Mouse (Mus musculus) forebrain, embryonic 12.5 days (tissue): ENCODE data around the gene Bloc1s4. TPM values are rescaled to one million over a fixed set of nuclear protein-coding genes. Genes with fewer than 3 reads are reported as not detected.

ENCODE experiments used
- ATAC-seq: fragments of 200-750 bp; cut with Nextera tagmentation; 2 replicates; pipeline ENCODE4 v1.8.0; 2017; ENCODE audit warnings: moderate TSS enrichment; ENCODE audit not compliant: low FRiP score
- H3K27ac ChIP-seq: fragments of 300-500 bp; sonication (generic); 2 replicates; pipeline ENCODE4 v1.5.1; 2016; ENCODE audit warnings: mild to moderate bottlenecking
- H3K27me3 ChIP-seq: fragments of 300-500 bp; sonication (generic); 2 replicates; pipeline ENCODE4 v1.6.1; 2016; ENCODE audit warnings: mild to moderate bottlenecking
- H3K36me3 ChIP-seq: fragments of 300-500 bp; sonication (generic); replicated peaks from 2 replicates; pipeline ENCODE4 v1.6.1; 2016; ENCODE audit warnings: mild to moderate bottlenecking
- H3K4me1 ChIP-seq: fragments of 300-500 bp; sonication (generic); 2 replicates; pipeline ENCODE4 v1.6.1; 2016
- H3K4me2 ChIP-seq: fragments of 300-500 bp; sonication (generic); 2 replicates; pipeline ENCODE4 v1.6.1; 2016; ENCODE audit warnings: mild to moderate bottlenecking, moderate library complexity
- H3K4me3 ChIP-seq: fragments of 300-500 bp; sonication (generic); replicated peaks from 2 replicates; pipeline ENCODE4 v1.5.1; 2016; ENCODE audit warnings: mild to moderate bottlenecking
- H3K9ac ChIP-seq: fragments of 300-500 bp; sonication (generic); 2 replicates; pipeline ENCODE4 v1.6.1; 2016; ENCODE audit warnings: mild to moderate bottlenecking
- H3K9me3 ChIP-seq: fragments of 300-500 bp; sonication (generic); 2 replicates; pipeline ENCODE4 v1.6.1; 2016
- WGBS: fragments of 180-500 bp; shearing (Covaris S2); methylation state at CpG from one replicate; pipeline ENCODE4 v1.1.7; 2016; 5-methylcytosine and 5-hydroxymethylcytosine counted together
- polyA plus RNA-seq: library from polyadenylated mRNA; unstranded; fragments of >200 nt; fragmentation: Nextera tagmentation; extraction: Ambion mirVana; gene quantifications from 2 replicates; pipeline ENCODE4 v1.2.1, GENCODE M21; 2016

Bloc1s4 gene
- polyA plus RNA-seq, 1 experiment from 2014 or later, result 25.3 TPM

GRCm38 (mm10) chr5:36712553-36713534 lies 35.6 kb downstream of the Bloc1s4 start:
- no peak overlapping the region for H3K27ac ChIP-seq
- H3K9ac ChIP-seq, result peak overlapping the region; percentile 48
- ATAC-seq, result peak; percentile 70; the same call in 1 of the 2 replicates
- peak overlapping the region; percentile 30 for H3K4me3 ChIP-seq
- no peaks in the 10 kb centered on the region for H3K36me3 ChIP-seq
- peaks cover 12% of the 10 kb centered on the region for H3K4me1 ChIP-seq
- WGBS, result 10% methylated on average over 31 of the region's 31 CpGs
- peaks cover 9% of the 10 kb centered on the region; the same call in 1 of the 2 replicates for H3K27me3 ChIP-seq
- H3K9me3 ChIP-seq, result no peaks in the 10 kb centered on the region
- peak overlapping the region; percentile 52 for H3K4me2 ChIP-seq

GRCm38 (mm10) chr5:36711863-36712262 lies 36.6 kb downstream of the Bloc1s4 start:
- Histone ChIP-seq H3K36me3 (no peaks in the 10 kb centered on the region), H3K27ac (no peak overlapping the region), H3K27me3 (peaks cover 9% of the 10 kb centered on the region; the same call in 1 of the 2 replicates), H3K4me3 (no peak overlapping the region), H3K4me1 (peaks cover 12% of the 10 kb centered on the region), H3K4me2 (no peak overlapping the region), H3K9ac (no peak overlapping the region), H3K9me3 (no peaks in the 10 kb centered on the region)
- no peak for ATAC-seq
- WGBS, result 39% methylated on average over 5 of the region's 5 CpGs

- H3K36me3 ChIP-seq, result no peaks in the 10 kb centered on the region
- no peak overlapping the region for H3K4me3 ChIP-seq
- H3K27me3 ChIP-seq, result no peaks in the 10 kb centered on the region
- no peaks in the 10 kb centered on the region for H3K4me1 ChIP-seq
- H3K27ac ChIP-seq, result no peak overlapping the region
- ATAC-seq, result no peak
- H3K9me3 ChIP-seq, result no peaks in the 10 kb centered on the region
- H3K4me2 ChIP-seq, result no peak overlapping the region
- H3K9ac ChIP-seq, result no peak overlapping the region
- 86% methylated on average over 5 of the region's 5 CpGs for WGBS
These were observed 42.7 kb downstream of the Bloc1s4 start for GRCm38 (mm10) chr5:36705792-36706191.

GRCm38 (mm10) chr5:36705390-36705789 lies 43.1 kb downstream of the Bloc1s4 start:
- no peaks in the 10 kb centered on the region for H3K36me3 ChIP-seq
- 90% methylated on average over 5 of the region's 5 CpGs for WGBS
- no peak for ATAC-seq

GRCm38 (mm10) chr5:36704684-36705083 lies 43.8 kb downstream of the Bloc1s4 start:
- Histone ChIP-seq H3K27ac (no peak overlapping the region), H3K9ac (no peak overlapping the region), H3K36me3 (no peaks in the 10 kb centered on the region), H3K4me2 (no peak overlapping the region), H3K27me3 (no peaks in the 10 kb centered on the region), H3K4me1 (no peaks in the 10 kb centered on the region), H3K9me3 (no peaks in the 10 kb centered on the region), H3K4me3 (no peak overlapping the region)
- no peak for ATAC-seq
- 83% methylated on average over 6 of the region's 6 CpGs for WGBS

More at GRCm38 (mm10) chr5:36705390-36705789, 43.1 kb downstream of the Bloc1s4 start:
- no peak overlapping the region for H3K27ac ChIP-seq
- H3K9me3 ChIP-seq, result no peaks in the 10 kb centered on the region
- no peaks in the 10 kb centered on the region for H3K4me1 ChIP-seq
- no peak overlapping the region for H3K9ac ChIP-seq
- no peak overlapping the region for H3K4me3 ChIP-seq
- no peak overlapping the region for H3K4me2 ChIP-seq
- H3K27me3 ChIP-seq, result no peaks in the 10 kb centered on the region

GRCm38 (mm10) chr5:36700939-36701620 lies 47.4 kb downstream of the Bloc1s4 start:
- 83% methylated on average over 6 of the region's 6 CpGs for WGBS
- H3K9me3 ChIP-seq, result no peaks in the 10 kb centered on the region
- H3K36me3 ChIP-seq, result no peaks in the 10 kb centered on the region
- no peaks in the 10 kb centered on the region for H3K27me3 ChIP-seq
- 0 out of 2 replicates have a peak, but pooled peaks cover 2% of the 10 kb centered on the region for H3K4me1 ChIP-seq
- no peak overlapping the region for H3K27ac ChIP-seq
- H3K9ac ChIP-seq, result no peak overlapping the region
- no peak for ATAC-seq
- H3K4me2 ChIP-seq, result no peak overlapping the region
- H3K4me3 ChIP-seq, result no peak overlapping the region

GRCm38 (mm10) chr5:36698689-36699088 lies 49.8 kb downstream of the Bloc1s4 start:
- no peaks in the 10 kb centered on the region for H3K9me3 ChIP-seq
- H3K36me3 ChIP-seq, result no peaks in the 10 kb centered on the region
- H3K4me3 ChIP-seq, result no peak overlapping the region
- 75% methylated on average over 5 of the region's 5 CpGs for WGBS
- ATAC-seq, result no peak
- H3K27me3 ChIP-seq, result no peaks in the 10 kb centered on the region
- H3K4me1 ChIP-seq, result peaks cover 8% of the 10 kb centered on the region
- H3K9ac ChIP-seq, result no peak overlapping the region
- H3K27ac ChIP-seq, result no peak overlapping the region
- no peak overlapping the region for H3K4me2 ChIP-seq

GRCm38 (mm10) chr5:36698067-36698670 lies 50.3 kb downstream of the Bloc1s4 start:
- WGBS, result 85% methylated on average over 7 of the region's 7 CpGs
- H3K4me3 ChIP-seq, result no peak overlapping the region
- H3K9me3 ChIP-seq, result no peaks in the 10 kb centered on the region
- H3K36me3 ChIP-seq, result no peaks in the 10 kb centered on the region
- no peak overlapping the region for H3K9ac ChIP-seq
- H3K4me2 ChIP-seq, result no peak overlapping the region
- peaks cover 13% of the 10 kb centered on the region for H3K4me1 ChIP-seq
- no peak for ATAC-seq
- H3K27ac ChIP-seq, result no peak overlapping the region
- no peaks in the 10 kb centered on the region for H3K27me3 ChIP-seq

Other genes starting within 250 kb of the Bloc1s4 start
- 59.1 and 61.1 TPM in 2 replicates for gene Tbc1d14, start 155.4 kb downstream of the Bloc1s4 start, polyA plus RNA-seq
- 44.2 and 46.6 TPM in 2 replicates for gene D5Ertd579e, start 52.6 kb downstream of the Bloc1s4 start, polyA plus RNA-seq
- gene Mrfap1, start 48.1 kb upstream of the Bloc1s4 start, polyA plus RNA-seq, result 485 and 504 TPM in 2 replicates
- 9.5 and 9.9 TPM in 2 replicates for gene Man2b2, start 82.0 kb upstream of the Bloc1s4 start, polyA plus RNA-seq
- gene Ppp2r2c, start 119.9 kb upstream of the Bloc1s4 start, polyA plus RNA-seq, result 3.8 and 4.8 TPM in 2 replicates
- 7.8 and 7.9 TPM in 2 replicates for gene Wfs1, start 240.6 kb upstream of the Bloc1s4 start, polyA plus RNA-seq